Mouse (Mus musculus) liver, embryonic 12.5 days (tissue): Measurements from ENCODE around the gene Gabrg3. TPM values are rescaled to one million over a fixed set of nuclear protein-coding genes. Genes with fewer than 3 reads are reported as not detected.

Experiments
- ATAC-seq: fragments of 200-750 bp; cut with Nextera tagmentation; 2 replicates; pipeline ENCODE4 v1.8.0; 2017; ENCODE audit warnings: moderate number of reproducible peaks, mild to moderate bottlenecking, moderate library complexity
- H3K27ac ChIP-seq: fragments of 300-500 bp; sonication (generic); 2 replicates; pipeline ENCODE4 v1.5.1; 2016; ENCODE audit warnings: mild to moderate bottlenecking
- H3K27me3 ChIP-seq: fragments of 300-500 bp; sonication (generic); replicated peaks from 2 replicates; pipeline ENCODE4 v1.6.1; 2016; ENCODE audit warnings: mild to moderate bottlenecking, moderate library complexity
- H3K36me3 ChIP-seq: fragments of 300-500 bp; sonication (generic); 2 replicates; pipeline ENCODE4 v1.6.1; 2016; ENCODE audit warnings: mild to moderate bottlenecking, moderate library complexity
- H3K4me1 ChIP-seq: fragments of 300-500 bp; sonication (generic); 2 replicates; pipeline ENCODE4 v1.6.1; 2016
- H3K4me2 ChIP-seq: fragments of 300-500 bp; sonication (generic); 2 replicates; pipeline ENCODE4 v1.6.1; 2016; ENCODE audit warnings: mild to moderate bottlenecking, moderate library complexity
- H3K4me3 ChIP-seq: fragments of 300-500 bp; sonication (generic); 2 replicates; pipeline ENCODE4 v1.5.1; 2016; ENCODE audit warnings: mild to moderate bottlenecking, moderate library complexity
- H3K9ac ChIP-seq: fragments of 300-500 bp; sonication (generic); 2 replicates; pipeline ENCODE4 v1.6.1; 2016; ENCODE audit warnings: mild to moderate bottlenecking, moderate library complexity
- H3K9me3 ChIP-seq: fragments of 300-500 bp; sonication (generic); replicated peaks from 2 replicates; pipeline ENCODE4 v1.6.1; 2016; ENCODE audit warnings: mild to moderate bottlenecking, moderate library complexity
- WGBS: fragments of 180-500 bp; shearing (Covaris S2); methylation state at CpG from one replicate; pipeline ENCODE4 v1.1.7; 2016; ENCODE audit not compliant: insufficient replicate concordance; 5-methylcytosine and 5-hydroxymethylcytosine counted together
- polyA plus RNA-seq: library from polyadenylated mRNA; unstranded; fragments of >200 nt; fragmentation: Nextera tagmentation; extraction: Ambion mirVana; gene quantifications from 2 replicates; pipeline ENCODE4 v1.2.1, GENCODE M21; 2016

The Gabrg3 gene
- polyA plus RNA-seq, 1 experiment from 2014 or later, result 0.26 TPM

DNA sequence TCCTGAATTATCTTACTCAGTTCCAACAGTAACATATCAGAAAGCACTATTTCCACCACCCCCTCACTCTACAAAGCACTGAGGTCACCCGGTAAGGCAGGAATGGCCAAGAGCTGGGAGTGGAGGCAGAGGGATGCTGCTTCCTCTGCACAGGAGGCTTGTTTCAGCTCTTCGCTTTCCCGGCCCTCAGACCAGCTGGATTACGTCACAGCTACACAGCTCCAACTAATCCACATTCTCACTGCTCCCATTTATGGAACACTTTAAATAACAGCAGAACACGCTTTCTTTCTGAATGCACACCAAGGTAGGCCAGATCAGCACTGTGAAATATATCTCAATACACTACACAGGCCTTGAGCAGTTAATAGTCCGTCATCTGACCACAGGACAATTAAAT, 23.2 kb downstream of the Gabrg3 start:
- no peaks in the 10 kb centered on the region for H3K36me3 ChIP-seq
- H3K27me3 ChIP-seq, result no peaks in the 10 kb centered on the region
- H3K4me3 ChIP-seq, result no peak overlapping the region
- H3K4me2 ChIP-seq, result no peak overlapping the region
- 64% methylated on average over 6 of the region's 6 CpGs for WGBS
- H3K4me1 ChIP-seq, result no peaks in the 10 kb centered on the region
- H3K9ac ChIP-seq, result no peak overlapping the region
- no peaks in the 10 kb centered on the region for H3K9me3 ChIP-seq
- no peak for ATAC-seq
- no peak overlapping the region for H3K27ac ChIP-seq

DNA sequence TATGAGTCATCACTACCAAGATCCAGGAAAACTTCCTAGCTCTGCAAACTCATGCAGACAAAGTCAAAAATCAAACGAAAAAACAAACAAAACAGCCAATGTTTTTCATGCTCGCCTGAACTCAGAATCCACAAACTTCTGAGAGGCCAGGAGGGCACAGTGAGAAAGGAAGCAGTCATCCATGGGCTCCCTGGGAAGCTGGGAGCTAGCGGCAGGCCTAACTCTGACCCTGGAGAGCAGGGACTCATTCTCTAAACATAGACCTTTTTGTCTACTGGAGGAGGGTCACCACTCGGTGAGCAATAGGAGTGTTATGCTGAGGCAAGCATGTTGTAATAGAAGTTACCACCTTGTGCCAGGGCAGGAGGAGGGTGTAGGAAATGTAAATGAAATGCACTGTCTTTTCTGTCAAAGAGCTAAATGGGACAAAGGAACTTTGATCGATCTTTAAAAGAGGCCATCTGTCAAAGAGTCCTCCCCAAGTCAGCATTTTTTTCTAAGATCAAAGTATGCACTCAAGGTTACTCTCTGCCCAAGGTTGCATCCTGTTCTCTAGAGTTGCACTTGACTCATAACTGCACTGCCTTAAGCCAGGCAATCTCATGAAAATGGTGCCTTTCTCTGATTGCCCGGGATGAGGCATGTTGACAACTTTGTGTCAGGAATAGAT, 29.0 kb downstream of the Gabrg3 start:
- WGBS, result 61% methylated on average over 6 of the region's 6 CpGs
- Histone ChIP-seq H3K9ac (no peak overlapping the region), H3K4me2 (no peak overlapping the region), H3K4me1 (no peaks in the 10 kb centered on the region), H3K27ac (no peak overlapping the region), H3K9me3 (no peaks in the 10 kb centered on the region), H3K36me3 (no peaks in the 10 kb centered on the region), H3K27me3 (no peaks in the 10 kb centered on the region), H3K4me3 (no peak overlapping the region)
- no peak for ATAC-seq

- no peak overlapping the region for H3K27ac ChIP-seq
These were observed 30.3 kb downstream of the Gabrg3 start for GRCm38 (mm10) chr7:57356565-57357301.

GRCm38 (mm10) chr7:57348774-57349173, 38.2 kb downstream of the Gabrg3 start:
- Histone ChIP-seq H3K36me3 (no peaks in the 10 kb centered on the region), H3K4me1 (no peaks in the 10 kb centered on the region), H3K9me3 (no peaks in the 10 kb centered on the region), H3K9ac (no peak overlapping the region), H3K27me3 (no peaks in the 10 kb centered on the region), H3K27ac (no peak overlapping the region), H3K4me2 (no peak overlapping the region), H3K4me3 (no peak overlapping the region)
- ATAC-seq, result no peak
- 30% methylated on average over 1 of the region's 1 CpGs for WGBS

More at GRCm38 (mm10) chr7:57356565-57357301, 30.3 kb downstream of the Gabrg3 start:
- Histone ChIP-seq H3K9me3 (no peaks in the 10 kb centered on the region), H3K36me3 (no peaks in the 10 kb centered on the region), H3K4me3 (no peak overlapping the region), H3K27me3 (no peaks in the 10 kb centered on the region), H3K4me2 (no peak overlapping the region), H3K9ac (no peak overlapping the region), H3K4me1 (no peaks in the 10 kb centered on the region)
- no peak for ATAC-seq
- WGBS, result 73% methylated on average over 8 of the region's 8 CpGs

- no peak overlapping the region for H3K4me2 ChIP-seq
- H3K4me3 ChIP-seq, result no peak overlapping the region
- no peaks in the 10 kb centered on the region for H3K4me1 ChIP-seq
- no peak overlapping the region for H3K9ac ChIP-seq
- H3K9me3 ChIP-seq, result no peaks in the 10 kb centered on the region
- WGBS, result 66% methylated on average over 8 of the region's 8 CpGs
- H3K27me3 ChIP-seq, result no peaks in the 10 kb centered on the region
- no peak overlapping the region for H3K27ac ChIP-seq
- no peaks in the 10 kb centered on the region for H3K36me3 ChIP-seq
- no peak for ATAC-seq
These were observed 45.1 kb downstream of the Gabrg3 start for GRCm38 (mm10) chr7:57341910-57342309.

- Histone ChIP-seq H3K9ac (no peak overlapping the region), H3K27me3 (no peaks in the 10 kb centered on the region), H3K4me3 (no peak overlapping the region), H3K4me1 (no peaks in the 10 kb centered on the region), H3K9me3 (no peaks in the 10 kb centered on the region), H3K36me3 (no peaks in the 10 kb centered on the region), H3K27ac (no peak overlapping the region), H3K4me2 (no peak overlapping the region)
- no peak for ATAC-seq
- WGBS, result 67% methylated on average over 3 of the region's 3 CpGs
These were observed 55.8 kb downstream of the Gabrg3 start for GRCm38 (mm10) chr7:57331211-57331610.

GRCm38 (mm10) chr7:57330240-57330639, 56.7 kb downstream of the Gabrg3 start:
- Histone ChIP-seq H3K4me1 (no peaks in the 10 kb centered on the region), H3K9ac (no peak overlapping the region), H3K36me3 (no peaks in the 10 kb centered on the region), H3K4me2 (no peak overlapping the region), H3K27ac (no peak overlapping the region), H3K4me3 (no peak overlapping the region), H3K9me3 (no peaks in the 10 kb centered on the region), H3K27me3 (no peaks in the 10 kb centered on the region)
- ATAC-seq, result no peak
- 64% methylated on average over 4 of the region's 4 CpGs for WGBS

DNA sequence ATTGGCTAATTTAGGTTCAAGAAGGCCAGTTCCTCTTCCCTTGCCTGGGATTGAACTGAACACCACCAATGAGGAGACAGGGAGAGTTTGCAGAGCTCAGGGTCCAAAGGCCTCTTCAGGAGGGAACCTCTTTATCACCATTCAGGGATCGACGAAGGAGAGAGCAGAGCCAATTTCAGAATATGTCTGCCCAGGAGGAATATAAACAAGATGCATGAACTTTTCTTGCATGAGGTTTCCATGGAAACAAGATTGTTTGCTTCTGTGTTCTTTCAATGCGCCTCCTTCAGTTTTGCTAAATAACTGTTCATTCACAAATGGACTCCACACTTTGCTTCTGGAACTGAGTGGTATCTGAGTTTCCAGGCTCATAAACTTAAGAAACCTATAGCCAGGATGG, 62.5 kb downstream of the Gabrg3 start:
- Histone ChIP-seq H3K36me3 (no peaks in the 10 kb centered on the region), H3K27ac (no peak overlapping the region), H3K27me3 (no peaks in the 10 kb centered on the region), H3K4me2 (no peak overlapping the region), H3K9ac (no peak overlapping the region), H3K9me3 (no peaks in the 10 kb centered on the region), H3K4me3 (no peak overlapping the region), H3K4me1 (no peaks in the 10 kb centered on the region)
- no peak for ATAC-seq
- 73% methylated on average over 3 of the region's 3 CpGs for WGBS

DNA sequence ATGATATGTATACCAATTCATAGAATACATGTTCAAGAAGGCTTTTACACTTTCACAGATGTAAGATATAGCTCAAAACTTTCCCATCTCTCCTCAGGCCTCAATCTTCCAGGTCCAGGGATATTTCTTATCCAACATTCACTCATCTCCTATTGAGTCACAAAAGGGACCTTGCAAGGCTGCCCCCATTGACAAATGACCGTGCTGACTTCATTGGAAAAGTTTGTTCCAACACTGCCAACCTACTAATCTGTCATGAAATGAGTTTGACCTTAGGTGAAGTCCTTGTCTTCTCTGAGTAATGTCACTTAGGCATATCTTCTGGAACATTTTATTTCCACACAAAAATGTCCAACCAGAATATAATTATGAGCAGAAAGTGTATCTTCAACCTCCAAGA, 64.9 kb downstream of the Gabrg3 start:
- H3K4me3 ChIP-seq, result no peak overlapping the region
- no peaks in the 10 kb centered on the region for H3K9me3 ChIP-seq
- H3K4me2 ChIP-seq, result no peak overlapping the region
- 50% methylated on average over 1 of the region's 1 CpGs for WGBS
- no peaks in the 10 kb centered on the region for H3K36me3 ChIP-seq
- ATAC-seq, result no peak
- H3K9ac ChIP-seq, result no peak overlapping the region
- H3K4me1 ChIP-seq, result no peaks in the 10 kb centered on the region
- no peak overlapping the region for H3K27ac ChIP-seq
- no peaks in the 10 kb centered on the region for H3K27me3 ChIP-seq

DNA sequence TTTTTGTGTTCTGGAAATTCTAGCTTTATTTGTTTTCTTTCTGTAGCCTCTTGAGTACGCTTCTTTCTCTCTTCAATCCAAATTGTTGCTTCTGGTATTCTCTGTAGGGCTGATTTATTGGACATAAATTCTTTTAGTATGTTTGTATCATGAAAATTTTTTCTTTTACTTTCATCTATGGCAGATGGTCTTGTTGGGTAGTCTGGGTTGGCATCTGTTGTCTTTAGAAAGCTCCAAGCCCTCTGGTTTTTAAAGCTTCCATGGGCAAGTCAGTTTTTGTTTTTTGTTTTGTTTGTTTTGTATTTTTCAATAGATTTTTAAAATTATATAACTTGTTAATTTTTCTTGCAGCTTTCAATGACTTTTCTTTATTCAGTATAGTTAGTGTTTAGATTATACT, 72.0 kb downstream of the Gabrg3 start:
- Histone ChIP-seq H3K4me2 (no peak overlapping the region), H3K27me3 (no peaks in the 10 kb centered on the region), H3K36me3 (no peaks in the 10 kb centered on the region), H3K27ac (no peak overlapping the region), H3K4me3 (no peak overlapping the region), H3K4me1 (no peaks in the 10 kb centered on the region), H3K9me3 (no peaks in the 10 kb centered on the region), H3K9ac (no peak overlapping the region)
- 61% methylated on average over 1 of the region's 1 CpGs for WGBS
- ATAC-seq, result no peak

DNA sequence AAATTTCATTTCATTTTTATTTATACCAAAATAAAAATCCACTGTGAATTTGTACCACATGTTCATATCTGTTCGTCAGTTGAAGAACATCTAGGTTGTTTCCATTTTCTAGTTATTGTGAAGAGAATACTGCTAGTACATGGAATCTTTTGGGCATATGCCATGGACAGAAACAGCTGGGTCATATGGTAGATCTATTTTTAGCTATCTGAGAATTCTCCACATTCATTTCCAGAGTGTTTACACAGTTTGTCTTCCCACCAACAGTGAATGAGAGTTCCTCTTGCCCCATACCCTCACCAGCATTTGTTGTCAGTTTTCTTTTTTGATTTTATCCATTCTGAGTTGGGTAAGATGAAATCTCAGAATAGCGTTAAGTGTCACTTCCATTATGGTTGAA, 75.0 kb downstream of the Gabrg3 start:
- Histone ChIP-seq H3K9me3 (no peaks in the 10 kb centered on the region), H3K27ac (no peak overlapping the region), H3K4me1 (no peaks in the 10 kb centered on the region), H3K4me3 (no peak overlapping the region), H3K27me3 (no peaks in the 10 kb centered on the region), H3K4me2 (no peak overlapping the region), H3K36me3 (no peaks in the 10 kb centered on the region), H3K9ac (no peak overlapping the region)
- 74% methylated on average over 2 of the region's 2 CpGs for WGBS
- ATAC-seq, result no peak

DNA sequence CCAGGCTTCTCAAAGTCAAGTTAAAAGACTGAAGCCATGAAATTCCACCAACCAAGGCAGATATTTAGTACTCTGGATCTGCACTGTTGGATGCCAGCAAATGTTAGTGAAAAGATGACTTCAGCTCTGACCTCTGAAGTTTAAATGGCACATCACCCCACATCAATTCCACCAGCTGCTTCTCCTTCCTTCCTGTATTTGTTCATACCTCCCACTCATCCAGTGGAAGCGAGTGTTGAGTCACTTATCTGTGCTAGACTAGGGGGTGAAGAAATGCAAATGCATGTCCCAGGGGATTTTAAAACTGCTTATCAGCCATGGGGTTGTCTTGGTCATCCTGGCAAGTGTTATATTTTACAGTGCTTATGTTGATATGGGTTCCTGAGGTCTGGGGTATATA, 79.7 kb downstream of the Gabrg3 start:
- WGBS, result 20% methylated on average over 1 of the region's 1 CpGs
- Histone ChIP-seq H3K27me3 (no peaks in the 10 kb centered on the region), H3K9ac (no peak overlapping the region), H3K36me3 (no peaks in the 10 kb centered on the region), H3K9me3 (no peaks in the 10 kb centered on the region), H3K4me2 (no peak overlapping the region), H3K4me3 (no peak overlapping the region), H3K4me1 (no peaks in the 10 kb centered on the region), H3K27ac (no peak overlapping the region)
- no peak for ATAC-seq
